Mouse (Mus musculus) embryonic fibroblast, embryonic 13.5 days (primary cell): Measurements from ENCODE around the gene Ccdc88b.

Source experiments
- CTCF ChIP-seq: IDR thresholded peaks from 2 replicates; pipeline ENCODE4 v1.5.1; 2011; ENCODE audit warnings: mild to moderate bottlenecking, control low read depth, low read length, moderate library complexity, borderline replicate concordance; ENCODE audit not compliant: insufficient read depth
- POLR2A ChIP-seq: IDR thresholded peaks from 2 replicates; pipeline ENCODE4 v1.6.1; 2011; ENCODE audit warnings: low read depth, mild to moderate bottlenecking, control low read depth, low read length, moderate library complexity

- no peak for TF ChIP-seq POLR2A
- no peak for TF ChIP-seq CTCF
Measured at GRCm38 (mm10) chr19:6858031-6858430, at the start of gene Ccdc88b.
